ENCODE assay signal across 8 mouse cellular contexts in genomic region chr13:45390962-45391853, GRCm38 (mm10). TPM values are rescaled to one million over a fixed set of nuclear protein-coding genes. Genes with fewer than 3 reads are reported as not detected.
DNase-seq lines count a peak whose midpoint lies in the region; ATAC-seq lines count a peak whose summit lies in the region.

No protein-coding gene starts in this region.

- peak overlapping the region; percentile 89 for H3K4me3 ChIP-seq in embryonic facial prominence, embryonic 11.5 days (ENCODE audit: low read depth, low read length)
- peak overlapping the region; percentile 91 for H3K4me3 ChIP-seq in heart, embryonic 16.5 days (ENCODE audit: low read length)
- peak overlapping the region; percentile 99 for H3K4me3 ChIP-seq in megakaryocyte, embryonic 14.5 days (replicated peaks)
- H3K4me3 ChIP-seq in stomach, embryonic 14.5 days (ENCODE audit: low read depth, low read length), result peak overlapping the region; percentile 85

- H3K36me3 ChIP-seq in embryonic facial prominence, embryonic 11.5 days (replicated peaks; ENCODE audit: control insufficient read depth, insufficient read depth, low read depth, low read length), result no peaks in the 10 kb centered on the region
- no peaks in the 10 kb centered on the region for H3K36me3 ChIP-seq in heart, embryonic 16.5 days (ENCODE audit: control insufficient read depth, insufficient read depth)
- peaks cover 48% of the 10 kb centered on the region for H3K36me3 ChIP-seq in megakaryocyte, embryonic 14.5 days (replicated peaks; ENCODE audit: low read length)
- H3K36me3 ChIP-seq in stomach, embryonic 14.5 days (ENCODE audit: control insufficient read depth, insufficient read depth, low read length), result 0 out of 2 replicates have a peak, but pooled peaks cover 4% of the 10 kb centered on the region

- H3K27ac ChIP-seq in embryonic facial prominence, embryonic 11.5 days (replicated peaks; ENCODE audit: low read depth, low read length), result peak overlapping the region; percentile 52
- peak overlapping the region; percentile 84 for H3K27ac ChIP-seq in heart, embryonic 16.5 days (ENCODE audit: low read length)
- H3K27ac ChIP-seq in stomach, embryonic 14.5 days (ENCODE audit: low read length), result peak overlapping the region; percentile 72; the same call in 1 of the 2 replicates

- no peak for ATAC-seq in cerebellum, adult (ENCODE audit: insufficient number of reproducible peaks, low FRiP score, low TSS enrichment)
- ATAC-seq in embryonic facial prominence, embryonic 11.5 days (replicated peaks; ENCODE audit: insufficient number of reproducible peaks, low FRiP score, low TSS enrichment, low read depth), result no peak
- ATAC-seq in heart, embryonic 16.5 days (replicated peaks; ENCODE audit: extremely low read depth, insufficient read depth, low FRiP score), result peak; percentile 43
- ATAC-seq in stomach, embryonic 14.5 days (ENCODE audit: insufficient number of reproducible peaks, insufficient read depth, low FRiP score, low read depth), result peak; percentile 59; the same call in 1 of the 2 replicates

- peak; percentile 22 for DNase-seq in cerebellum, adult 9-11 months
- DNase-seq in embryonic facial prominence, embryonic 11.5 days (ENCODE audit: low spot score), result peak; percentile 77
- peak; percentile 77 to 84 for DNase-seq in kidney, postnatal 25 days
- DNase-seq in c-Kit-positive CD71-positive TER-119-positive erythroid progenitor cells, embryonic 14.5 days (ENCODE audit: low spot score), result no peak

- H3K9me3 ChIP-seq in embryonic facial prominence, embryonic 11.5 days (replicated peaks; ENCODE audit: control insufficient read depth, low read length), result no peaks in the 10 kb centered on the region
- no peaks in the 10 kb centered on the region for H3K9me3 ChIP-seq in heart, embryonic 16.5 days (replicated peaks; ENCODE audit: control insufficient read depth, low read length)
- peaks cover 4% of the 10 kb centered on the region for H3K9me3 ChIP-seq in megakaryocyte, embryonic 14.5 days
- no peaks in the 10 kb centered on the region for H3K9me3 ChIP-seq in stomach, embryonic 14.5 days (ENCODE audit: control insufficient read depth, low read depth, low read length)

- WGBS in embryonic facial prominence, embryonic 11.5 days, result 20% methylated on average over 19 of the region's 19 CpGs
- WGBS in heart, embryonic 16.5 days, result 31% methylated on average over 19 of the region's 19 CpGs
- WGBS in stomach, embryonic 14.5 days, result 27% methylated on average over 19 of the region's 19 CpGs

- H3K4me2 ChIP-seq in embryonic facial prominence, embryonic 11.5 days (ENCODE audit: low read depth, low read length), result peak overlapping the region; percentile 87
- peak overlapping the region; percentile 97 for H3K4me2 ChIP-seq in heart, embryonic 16.5 days (ENCODE audit: low read depth, low read length)
- peak overlapping the region; percentile 89 for H3K4me2 ChIP-seq in stomach, embryonic 14.5 days (replicated peaks; ENCODE audit: low read depth, low read length)

- H3K9ac ChIP-seq in embryonic facial prominence, embryonic 11.5 days (replicated peaks; ENCODE audit: low read length), result peak overlapping the region; percentile 82
- H3K9ac ChIP-seq in heart, embryonic 16.5 days (ENCODE audit: low read length), result peak overlapping the region; percentile 72
- 0 out of 2 replicates have a peak overlapping the region, but pooled peaks have one; percentile 1 for H3K9ac ChIP-seq in stomach, embryonic 14.5 days (replicated peaks; ENCODE audit: low read depth, low read length)

- H3K27me3 ChIP-seq in embryonic facial prominence, embryonic 11.5 days (ENCODE audit: control insufficient read depth, insufficient read depth, low read length), result no peaks in the 10 kb centered on the region
- no peaks in the 10 kb centered on the region for H3K27me3 ChIP-seq in heart, embryonic 16.5 days (ENCODE audit: control insufficient read depth, insufficient read depth, low read length)
- no peaks in the 10 kb centered on the region for H3K27me3 ChIP-seq in megakaryocyte, embryonic 14.5 days (replicated peaks)
- H3K27me3 ChIP-seq in stomach, embryonic 14.5 days (ENCODE audit: control insufficient read depth, insufficient read depth, low read length), result no peaks in the 10 kb centered on the region

- H3K4me1 ChIP-seq in embryonic facial prominence, embryonic 11.5 days (ENCODE audit: control insufficient read depth, insufficient read depth, low read length), result peaks cover 3% of the 10 kb centered on the region; the same call in 1 of the 2 replicates
- peaks cover 33% of the 10 kb centered on the region for H3K4me1 ChIP-seq in heart, embryonic 16.5 days (ENCODE audit: control insufficient read depth, insufficient read depth, low read length)
- H3K4me1 ChIP-seq in megakaryocyte, embryonic 14.5 days, result peaks cover 48% of the 10 kb centered on the region
- H3K4me1 ChIP-seq in stomach, embryonic 14.5 days (ENCODE audit: control insufficient read depth, insufficient read depth, low read length), result peaks cover 32% of the 10 kb centered on the region

RNA-seq across cellular contexts. Expression of gene Mylip, which starts 1.7 kb away (rescaled TPM):
- 8.2 and 8.7 TPM in 2 replicates for polyA plus RNA-seq in embryonic facial prominence, embryonic 11.5 days (2014; fragmentation: Nextera tagmentation; extraction: Ambion mirVana)
- polyA plus RNA-seq in heart, embryonic 16.5 days (2015; fragmentation: Nextera tagmentation; extraction: Ambion mirVana), result 10.1 and 13.2 TPM in 2 replicates
- 4.6 and 7.1 TPM in 2 replicates for polyA plus RNA-seq in megakaryocyte, embryonic 14.5 days (2012; ENCODE audit: insufficient read depth, low replicate concordance)
- polyA plus RNA-seq in stomach, embryonic 14.5 days (2014; fragmentation: Nextera tagmentation; extraction: Ambion mirVana), result 9.7 and 10.0 TPM in 2 replicates

Comparison
In these comparisons a context has a peak if more than half of its experiments do, and no peak if none do; other contexts are left out.
1. ATAC-seq: peak in heart, embryonic 16.5 days (single experiment) and stomach, embryonic 14.5 days (single experiment); none in cerebellum, adult (single experiment) and embryonic facial prominence, embryonic 11.5 days (single experiment).
2. H3K9ac ChIP-seq: peak in every context shown above with its lines; median percentile 82 in embryonic facial prominence, embryonic 11.5 days; 72 in heart, embryonic 16.5 days; 1 in stomach, embryonic 14.5 days.
3. Peak in every context shown above with its lines, with median percentiles within 50 percentile points of each other: H3K27ac ChIP-seq, H3K4me2 ChIP-seq and H3K4me3 ChIP-seq.